Mouse (Mus musculus): ENCODE measurements around the gene Cnbd2. TPM values are rescaled to one million over a fixed set of nuclear protein-coding genes. Genes with fewer than 3 reads are reported as not detected.

Gene Cnbd2
- polyA plus RNA-seq, 1 experiment from 2014 or later: 6.2 TPM

DNA sequence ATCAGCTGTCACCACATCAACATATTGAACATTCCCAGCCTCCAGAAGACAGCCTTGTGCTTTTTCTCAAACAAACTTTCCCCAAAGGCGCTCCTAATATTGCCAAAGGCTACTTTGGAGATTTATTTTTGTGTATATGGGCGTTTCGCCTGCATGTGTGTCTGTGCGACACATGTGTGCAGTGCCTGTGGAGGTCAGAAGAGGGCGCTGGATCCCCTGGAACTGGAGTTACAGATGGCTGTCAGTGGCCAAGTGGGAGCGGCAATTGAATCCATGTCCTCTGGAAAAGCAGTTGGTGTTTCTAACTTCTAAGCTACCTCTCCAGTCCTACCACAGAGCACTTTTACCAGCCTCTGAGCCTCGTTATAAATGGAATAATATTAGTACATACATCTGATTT is 39.1 kb downstream of the Cnbd2 start:
- Histone ChIP-seq H3K27ac (ENCODE audit: low read depth, low read length) (no peak overlapping the region), H3K4me3 (ENCODE audit: low read length) (no peak overlapping the region), H3K9me3 (ENCODE audit: control insufficient read depth, low read length) (no peaks in the 10 kb centered on the region), H3K4me2 (ENCODE audit: low read length) (no peak overlapping the region), H3K4me1 (ENCODE audit: control insufficient read depth, insufficient read depth, low read depth, low read length) (no peaks in the 10 kb centered on the region; the same call in 1 of the 2 replicates), H3K27me3 (replicated peaks; ENCODE audit: control insufficient read depth, insufficient read depth, low read length) (no peaks in the 10 kb centered on the region), H3K36me3 (ENCODE audit: control insufficient read depth, insufficient read depth, low read length) (no peaks in the 10 kb centered on the region), H3K9ac (ENCODE audit: low read depth, low read length) (no peak overlapping the region)
- 83% methylated on average over 7 of the region's 7 CpGs for WGBS
- no peak for ATAC-seq

DNA sequence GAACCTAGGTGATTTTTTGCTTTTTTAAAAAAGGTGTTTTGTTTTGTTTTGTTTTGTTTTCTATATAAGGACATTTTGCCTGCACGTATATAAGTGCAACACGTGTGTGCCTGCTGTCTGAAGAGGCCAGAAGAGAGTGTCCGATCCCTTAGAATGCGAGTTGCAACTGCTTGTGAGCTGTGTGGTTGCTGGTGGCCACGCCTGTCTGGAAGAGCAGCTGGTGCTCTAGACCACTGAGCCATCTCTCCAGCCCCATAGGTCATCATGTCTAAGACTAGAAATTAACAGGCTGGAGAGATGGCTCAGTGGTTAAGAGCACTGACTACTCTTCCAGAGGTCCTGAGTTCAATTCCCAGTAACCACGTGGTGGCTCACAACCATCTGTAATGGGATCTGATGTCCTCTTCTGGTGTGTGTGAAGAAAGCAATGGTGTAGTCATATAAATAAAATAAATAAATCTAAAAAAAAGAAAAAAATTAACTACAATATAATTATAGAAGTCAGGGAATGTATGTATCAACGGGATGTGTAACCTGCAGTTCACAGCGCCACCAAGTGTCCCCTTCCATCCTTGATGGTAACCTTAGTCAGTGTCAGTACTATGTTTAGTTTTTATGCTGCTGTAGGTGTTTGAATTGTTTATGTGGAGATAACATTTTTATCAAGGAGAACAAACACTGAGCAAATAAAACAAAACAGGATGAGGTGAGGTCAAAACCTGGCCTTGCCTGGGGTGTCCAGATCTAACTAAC is 40.5 kb downstream of the Cnbd2 start:
- no peaks in the 10 kb centered on the region; the same call in 1 of the 2 replicates for H3K4me1 ChIP-seq (ENCODE audit: control insufficient read depth, insufficient read depth, low read depth, low read length)
- no peak overlapping the region for H3K4me3 ChIP-seq (ENCODE audit: low read length)
- H3K9ac ChIP-seq (ENCODE audit: low read depth, low read length): no peak overlapping the region
- ATAC-seq: no peak
- no peaks in the 10 kb centered on the region for H3K27me3 ChIP-seq (replicated peaks; ENCODE audit: control insufficient read depth, insufficient read depth, low read length)
- no peak overlapping the region for H3K4me2 ChIP-seq (ENCODE audit: low read length)
- H3K36me3 ChIP-seq (ENCODE audit: control insufficient read depth, insufficient read depth, low read length): no peaks in the 10 kb centered on the region
- 84% methylated on average over 8 of the region's 8 CpGs for WGBS
- H3K27ac ChIP-seq (ENCODE audit: low read depth, low read length): no peak overlapping the region
- no peaks in the 10 kb centered on the region for H3K9me3 ChIP-seq (ENCODE audit: control insufficient read depth, low read length)

DNA sequence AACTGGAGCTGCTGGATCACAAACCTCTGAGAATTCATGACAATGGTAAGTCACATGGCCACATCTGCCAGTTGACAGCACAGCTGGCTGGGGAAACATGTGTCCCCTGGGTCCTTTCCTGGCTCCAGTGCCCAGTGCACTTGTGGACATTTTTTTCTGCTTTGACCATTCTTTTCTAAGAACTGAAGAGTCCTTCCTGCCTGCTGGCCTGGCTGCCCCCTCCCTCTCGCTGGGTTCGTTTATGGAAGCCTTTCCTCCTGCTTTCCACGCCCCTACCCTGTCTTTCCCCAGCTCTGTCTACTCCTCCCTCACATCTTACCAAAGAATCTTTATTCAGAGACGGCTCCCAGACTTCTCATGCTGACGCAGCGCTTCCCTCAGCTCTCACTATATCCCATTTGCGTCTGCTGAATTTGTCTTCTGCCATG is 41.2 kb downstream of the Cnbd2 start:
- H3K4me2 ChIP-seq (ENCODE audit: low read length): no peak overlapping the region
- WGBS: 43% methylated on average over 7 of the region's 7 CpGs
- no peaks in the 10 kb centered on the region for H3K27me3 ChIP-seq (replicated peaks; ENCODE audit: control insufficient read depth, insufficient read depth, low read length)
- no peaks in the 10 kb centered on the region for H3K36me3 ChIP-seq (ENCODE audit: control insufficient read depth, insufficient read depth, low read length)
- H3K4me3 ChIP-seq (ENCODE audit: low read length): no peak overlapping the region
- ATAC-seq: peak; percentile 20; the same call in 1 of the 2 replicates
- H3K9me3 ChIP-seq (ENCODE audit: control insufficient read depth, low read length): no peaks in the 10 kb centered on the region
- H3K9ac ChIP-seq (ENCODE audit: low read depth, low read length): no peak overlapping the region
- no peaks in the 10 kb centered on the region; the same call in 1 of the 2 replicates for H3K4me1 ChIP-seq (ENCODE audit: control insufficient read depth, insufficient read depth, low read depth, low read length)
- H3K27ac ChIP-seq (ENCODE audit: low read depth, low read length): no peak overlapping the region

- H3K4me2 ChIP-seq (ENCODE audit: low read length): no peak overlapping the region
- no peak overlapping the region; the same call in 1 of the 2 replicates for H3K27ac ChIP-seq (ENCODE audit: low read depth, low read length)
- peak; percentile 80 for ATAC-seq
Measured at GRCm38 (mm10) chr2:156356031-156356430, 43.9 kb downstream of the Cnbd2 start.

GRCm38 (mm10) chr2:156368465-156368864 is 56.4 kb downstream of the Cnbd2 start:
- Histone ChIP-seq H3K27ac (ENCODE audit: low read depth, low read length) (no peak overlapping the region), H3K4me1 (ENCODE audit: control insufficient read depth, insufficient read depth, low read depth, low read length) (no peaks in the 10 kb centered on the region), H3K4me3 (ENCODE audit: low read length) (no peak overlapping the region), H3K4me2 (ENCODE audit: low read length) (no peak overlapping the region), H3K9ac (ENCODE audit: low read depth, low read length) (no peak overlapping the region), H3K27me3 (replicated peaks; ENCODE audit: control insufficient read depth, insufficient read depth, low read length) (no peaks in the 10 kb centered on the region), H3K36me3 (ENCODE audit: control insufficient read depth, insufficient read depth, low read length) (no peaks in the 10 kb centered on the region), H3K9me3 (ENCODE audit: control insufficient read depth, low read length) (no peaks in the 10 kb centered on the region)
- no peak for ATAC-seq
- 83% methylated on average over 3 of the region's 3 CpGs for WGBS

More at GRCm38 (mm10) chr2:156356031-156356430, 43.9 kb downstream of the Cnbd2 start:
- WGBS: 28% methylated on average over 7 of the region's 7 CpGs
- no peaks in the 10 kb centered on the region for H3K36me3 ChIP-seq (ENCODE audit: control insufficient read depth, insufficient read depth, low read length)
- no peak overlapping the region for H3K9ac ChIP-seq (ENCODE audit: low read depth, low read length)
- H3K4me1 ChIP-seq (ENCODE audit: control insufficient read depth, insufficient read depth, low read depth, low read length): no peaks in the 10 kb centered on the region; the same call in 1 of the 2 replicates
- no peak overlapping the region for H3K4me3 ChIP-seq (ENCODE audit: low read length)
- no peaks in the 10 kb centered on the region for H3K27me3 ChIP-seq (replicated peaks; ENCODE audit: control insufficient read depth, insufficient read depth, low read length)
- no peaks in the 10 kb centered on the region for H3K9me3 ChIP-seq (ENCODE audit: control insufficient read depth, low read length)

- WGBS: 87% methylated on average over 7 of the region's 7 CpGs
- no peaks in the 10 kb centered on the region for H3K27me3 ChIP-seq (replicated peaks; ENCODE audit: control insufficient read depth, insufficient read depth, low read length)
- no peaks in the 10 kb centered on the region for H3K9me3 ChIP-seq (ENCODE audit: control insufficient read depth, low read length)
- no peak overlapping the region for H3K4me2 ChIP-seq (ENCODE audit: low read length)
- H3K9ac ChIP-seq (ENCODE audit: low read depth, low read length): no peak overlapping the region
- no peak for ATAC-seq
- H3K4me3 ChIP-seq (ENCODE audit: low read length): no peak overlapping the region
- H3K27ac ChIP-seq (ENCODE audit: low read depth, low read length): no peak overlapping the region
- H3K36me3 ChIP-seq (ENCODE audit: control insufficient read depth, insufficient read depth, low read length): no peaks in the 10 kb centered on the region
- no peaks in the 10 kb centered on the region for H3K4me1 ChIP-seq (ENCODE audit: control insufficient read depth, insufficient read depth, low read depth, low read length)
Measured at GRCm38 (mm10) chr2:156370896-156371295, 58.8 kb downstream of the Cnbd2 start.

- H3K4me1 ChIP-seq (ENCODE audit: control insufficient read depth, insufficient read depth, low read depth, low read length): no peaks in the 10 kb centered on the region
- H3K27me3 ChIP-seq (replicated peaks; ENCODE audit: control insufficient read depth, insufficient read depth, low read length): no peaks in the 10 kb centered on the region
- WGBS: 81% methylated on average over 7 of the region's 7 CpGs
- no peak overlapping the region for H3K4me3 ChIP-seq (ENCODE audit: low read length)
- no peak overlapping the region for H3K4me2 ChIP-seq (ENCODE audit: low read length)
- H3K27ac ChIP-seq (ENCODE audit: low read depth, low read length): no peak overlapping the region
- no peaks in the 10 kb centered on the region for H3K9me3 ChIP-seq (ENCODE audit: control insufficient read depth, low read length)
- H3K36me3 ChIP-seq (ENCODE audit: control insufficient read depth, insufficient read depth, low read length): no peaks in the 10 kb centered on the region
- no peak overlapping the region for H3K9ac ChIP-seq (ENCODE audit: low read depth, low read length)
- ATAC-seq: no peak
Measured at GRCm38 (mm10) chr2:156376956-156377355, 64.9 kb downstream of the Cnbd2 start.

DNA sequence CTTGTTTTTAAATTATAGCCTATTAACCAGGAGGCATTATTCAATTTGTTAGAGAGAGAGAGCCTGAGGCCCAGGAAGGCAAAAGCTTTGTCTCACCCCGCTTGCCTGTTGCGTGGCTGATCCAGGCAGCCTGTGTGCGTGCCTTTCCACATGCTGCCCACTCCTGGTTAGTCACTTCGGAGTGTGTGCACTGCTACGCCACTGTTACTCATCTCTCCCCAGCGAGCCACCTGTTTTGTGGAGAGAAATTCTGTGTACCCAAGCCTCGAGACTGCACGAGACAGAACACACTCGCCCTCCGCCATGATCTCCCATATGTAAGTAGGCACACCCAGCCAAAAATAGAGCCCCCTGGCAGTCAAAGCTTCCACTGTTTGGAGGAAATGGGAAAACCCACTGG is 67.8 kb downstream of the Cnbd2 start:
- WGBS: 87% methylated on average over 10 of the region's 10 CpGs
- Histone ChIP-seq H3K27me3 (replicated peaks; ENCODE audit: control insufficient read depth, insufficient read depth, low read length) (no peaks in the 10 kb centered on the region), H3K9ac (ENCODE audit: low read depth, low read length) (no peak overlapping the region), H3K4me2 (ENCODE audit: low read length) (no peak overlapping the region), H3K9me3 (ENCODE audit: control insufficient read depth, low read length) (peaks cover 3% of the 10 kb centered on the region; the same call in 1 of the 2 replicates), H3K27ac (ENCODE audit: low read depth, low read length) (no peak overlapping the region), H3K4me1 (ENCODE audit: control insufficient read depth, insufficient read depth, low read depth, low read length) (no peaks in the 10 kb centered on the region), H3K4me3 (ENCODE audit: low read length) (no peak overlapping the region), H3K36me3 (ENCODE audit: control insufficient read depth, insufficient read depth, low read length) (no peaks in the 10 kb centered on the region)
- no peak for ATAC-seq

DNA sequence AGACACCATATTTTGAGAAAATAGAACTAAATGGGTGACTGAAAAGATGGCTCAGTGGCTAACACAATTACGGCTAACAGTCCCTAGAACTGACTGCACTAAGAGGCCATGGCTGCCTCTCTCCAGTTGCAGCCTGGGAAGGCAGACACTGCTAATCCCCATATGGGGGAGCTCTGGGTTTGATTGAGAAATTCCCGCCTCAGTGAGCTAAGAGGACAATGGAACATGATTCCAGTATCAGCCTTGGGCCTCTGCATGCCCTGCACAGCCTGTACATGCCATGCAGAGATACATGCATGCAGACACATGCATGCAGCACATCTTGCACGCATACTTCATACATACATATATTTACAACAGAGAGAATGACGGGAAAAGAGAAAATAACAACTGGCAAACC is 69.3 kb downstream of the Cnbd2 start:
- H3K27ac ChIP-seq (ENCODE audit: low read depth, low read length): no peak overlapping the region
- H3K9me3 ChIP-seq (ENCODE audit: control insufficient read depth, low read length): peaks cover 3% of the 10 kb centered on the region; the same call in 1 of the 2 replicates
- no peaks in the 10 kb centered on the region for H3K27me3 ChIP-seq (replicated peaks; ENCODE audit: control insufficient read depth, insufficient read depth, low read length)
- no peak overlapping the region for H3K9ac ChIP-seq (ENCODE audit: low read depth, low read length)
- H3K4me2 ChIP-seq (ENCODE audit: low read length): no peak overlapping the region
- no peak overlapping the region for H3K4me3 ChIP-seq (ENCODE audit: low read length)
- H3K36me3 ChIP-seq (ENCODE audit: control insufficient read depth, insufficient read depth, low read length): no peaks in the 10 kb centered on the region
- WGBS: 74% methylated on average over 4 of the region's 4 CpGs
- ATAC-seq: no peak
- no peaks in the 10 kb centered on the region for H3K4me1 ChIP-seq (ENCODE audit: control insufficient read depth, insufficient read depth, low read depth, low read length)
